Mouse (Mus musculus) liver, embryonic 14.5 days (tissue): ENCODE results near the gene Tspan13. TPM values are rescaled to one million over a fixed set of nuclear protein-coding genes. Genes with fewer than 3 reads are reported as not detected.

Experiments
- ATAC-seq: fragments of 200-750 bp; cut with Nextera tagmentation; 2 replicates; pipeline ENCODE4 v1.8.0; 2017; ENCODE audit warnings: moderate number of reproducible peaks, mild to moderate bottlenecking, moderate library complexity; ENCODE audit not compliant: insufficient read depth
- DNase-seq, 3 experiments: peaks; one replicate each; pipeline ENCODE4 v3.0.0-alpha.2; 2012 to 2013; ENCODE audit warnings: low read depth in 3 of 3, low spot score in 3 of 3
- H3K27ac ChIP-seq: fragments of 300-500 bp; sonication (generic); 2 replicates; pipeline ENCODE4 v1.5.1; 2014; ENCODE audit warnings: moderate library complexity, mild to moderate bottlenecking, control low read depth, inconsistent platforms
- H3K27me3 ChIP-seq: fragments of 300-500 bp; sonication (generic); 2 replicates; pipeline ENCODE4 v1.6.1; 2014; ENCODE audit warnings: mild to moderate bottlenecking, low read length, moderate library complexity; ENCODE audit not compliant: control insufficient read depth, insufficient read depth
- H3K36me3 ChIP-seq: fragments of 300-500 bp; sonication (generic); replicated peaks from 2 replicates; pipeline ENCODE4 v1.6.1; 2014; ENCODE audit warnings: low read depth; ENCODE audit not compliant: control insufficient read depth, insufficient read depth
- H3K4me1 ChIP-seq, 2 experiments: fragments of 200-500 bp in 1 of 2; fragments of 300-500 bp in 1 of 2; sonication (generic) in 1 of 2; replicated peaks; 2 replicates each; pipeline ENCODE4 v1.6.1; 2012 to 2014; ENCODE audit warnings: antibody characterized with exemption in 1 of 2, inconsistent platforms in 1 of 2, low read length in 1 of 2; ENCODE audit not compliant: control insufficient read depth in 2 of 2, insufficient read depth in 2 of 2
- H3K4me2 ChIP-seq: fragments of 300-500 bp; sonication (generic); 2 replicates; pipeline ENCODE4 v1.6.1; 2014; ENCODE audit warnings: low read depth, mild to moderate bottlenecking, control low read depth, moderate library complexity
- H3K4me3 ChIP-seq, 2 experiments: fragments of 200-500 bp in 1 of 2; fragments of 300-500 bp in 1 of 2; sonication (generic) in 1 of 2; 2 replicates each; pipeline ENCODE4 v1.5.1; 2012 to 2014; ENCODE audit warnings: low read depth in 2 of 2, low read length in 2 of 2, mild to moderate bottlenecking in 2 of 2, control low read depth in 1 of 2, inconsistent platforms in 1 of 2, moderate library complexity in 1 of 2; ENCODE audit not compliant: insufficient read depth in 1 of 2
- H3K9ac ChIP-seq: fragments of 300-500 bp; sonication (generic); replicated peaks from 2 replicates; pipeline ENCODE4 v1.6.1; 2014; ENCODE audit warnings: mild to moderate bottlenecking, control low read depth, moderate library complexity
- H3K9me3 ChIP-seq: fragments of 300-500 bp; sonication (generic); 2 replicates; pipeline ENCODE4 v1.6.1; 2016; ENCODE audit warnings: low read length, mixed read lengths; ENCODE audit not compliant: control insufficient read depth
- CTCF ChIP-seq: IDR thresholded peaks from 2 replicates; pipeline ENCODE4 v1.5.1; 2016; ENCODE audit warnings: antibody characterized with exemption, low read depth, control low read depth
- EP300 ChIP-seq: IDR thresholded peaks from 2 replicates; pipeline ENCODE4 v1.6.1; 2016; ENCODE audit warnings: antibody characterized with exemption, low read depth
- WGBS: fragments of 180-500 bp; shearing (Covaris S2); extraction: QIAGEN DNeasy Blood & Tissue Kit; methylation state at CpG from one replicate; pipeline ENCODE4 v1.1.7; 2014; ENCODE audit not compliant: insufficient replicate concordance; 5-methylcytosine and 5-hydroxymethylcytosine counted together
- polyA plus RNA-seq, 2 experiments: library from polyadenylated mRNA; depleted of rRNA in 1 of 2; stranded (reverse) in 1 of 2; unstranded in 1 of 2; fragments of >200 nt; fragmentation: Nextera tagmentation in 1 of 2; extraction: Ambion mirVana in 1 of 2; gene quantifications; 2 replicates each; pipeline versions ENCODE4 v1.2.1 to v1.2.3; 2012 to 2014

Gene Tspan13
- polyA plus RNA-seq, 2 experiments = 9.3 to 15.5 TPM

- WGBS = 18% methylated on average over 2 of the region's 2 CpGs
- no peak overlapping the region for H3K27ac ChIP-seq
- no peaks in the 10 kb centered on the region; a peak in 1 of 4 replicates for H3K4me1 ChIP-seq
- no peak overlapping the region for H3K4me2 ChIP-seq
- TF ChIP-seq EP300 (no peak), CTCF (no peak)
- H3K4me3 ChIP-seq = no peak overlapping the region
- H3K9me3 ChIP-seq = no peaks in the 10 kb centered on the region
- no peaks in the 10 kb centered on the region for H3K27me3 ChIP-seq
- no peaks in the 10 kb centered on the region for H3K36me3 ChIP-seq
- no peak overlapping the region for H3K9ac ChIP-seq
- ATAC-seq (no peak), DNase-seq (no peak)
Measured at GRCm38 (mm10) chr12:36057699-36058098, 15.4 kb upstream of the Tspan13 start.

GRCm38 (mm10) chr12:36050276-36050675 is 8.0 kb upstream of the Tspan13 start:
- H3K27me3 ChIP-seq = no peaks in the 10 kb centered on the region
- H3K36me3 ChIP-seq = no peaks in the 10 kb centered on the region
- H3K4me2 ChIP-seq = no peak overlapping the region
- DNase-seq (no peak), ATAC-seq (no peak)
- H3K4me1 ChIP-seq = peaks cover 0 to 7% of the 10 kb centered on the region in 2 experiments; a peak in 1 of 4 replicates
- H3K9me3 ChIP-seq = no peaks in the 10 kb centered on the region
- TF ChIP-seq EP300 (no peak), CTCF (no peak)
- H3K27ac ChIP-seq = no peak overlapping the region
- H3K9ac ChIP-seq = no peak overlapping the region
- 56% methylated on average over 1 of the region's 1 CpGs for WGBS
- H3K4me3 ChIP-seq = no peak overlapping the region

- 63% methylated on average over 2 of the region's 2 CpGs for WGBS
- DNase-seq (no peak), ATAC-seq (no peak)
Measured at GRCm38 (mm10) chr12:36047593-36047992, 5.3 kb upstream of the Tspan13 start.

GRCm38 (mm10) chr12:36046196-36046595 is 3.9 kb upstream of the Tspan13 start:
- WGBS = 3% methylated on average over 5 of the region's 5 CpGs
- ATAC-seq = no peak

More at GRCm38 (mm10) chr12:36047593-36047992, 5.3 kb upstream of the Tspan13 start:
- TF ChIP-seq EP300 (no peak), CTCF (no peak)
- Histone ChIP-seq H3K27ac (no peak overlapping the region), H3K4me3 (no peak overlapping the region), H3K4me2 (no peak overlapping the region), H3K36me3 (no peaks in the 10 kb centered on the region), H3K9me3 (no peaks in the 10 kb centered on the region), H3K4me1 (peaks cover 0 to 7% of the 10 kb centered on the region in 2 experiments; a peak in 1 of 4 replicates), H3K9ac (no peak overlapping the region), H3K27me3 (no peaks in the 10 kb centered on the region)

GRCm38 (mm10) chr12:36044691-36045090 is 2.4 kb upstream of the Tspan13 start:
- DNase-seq (no peak), ATAC-seq (no peak)
- no peak for TF ChIP-seq CTCF
- no peak for TF ChIP-seq EP300
- Histone ChIP-seq H3K4me3 (no peak overlapping the region), H3K9me3 (no peaks in the 10 kb centered on the region), H3K36me3 (no peaks in the 10 kb centered on the region), H3K9ac (no peak overlapping the region), H3K4me1 (peaks cover 0 to 16% of the 10 kb centered on the region in 2 experiments; a peak in 3 of 4 replicates), H3K4me2 (no peak overlapping the region), H3K27me3 (no peaks in the 10 kb centered on the region), H3K27ac (no peak overlapping the region)
- 51% methylated on average over 2 of the region's 2 CpGs for WGBS

More at GRCm38 (mm10) chr12:36046196-36046595, 3.9 kb upstream of the Tspan13 start:
- Histone ChIP-seq H3K4me3 (no peak overlapping the region), H3K4me1 (peaks cover 0 to 8% of the 10 kb centered on the region in 2 experiments; a peak in 3 of 4 replicates), H3K27ac (no peak overlapping the region), H3K36me3 (no peaks in the 10 kb centered on the region), H3K9me3 (no peaks in the 10 kb centered on the region), H3K4me2 (no peak overlapping the region), H3K27me3 (no peaks in the 10 kb centered on the region), H3K9ac (no peak overlapping the region)
- no peak for TF ChIP-seq CTCF
- no peak for DNase-seq
